Mouse (Mus musculus): Measurements from ENCODE around the gene Olfr698. TPM values are rescaled to one million over a fixed set of nuclear protein-coding genes. Genes with fewer than 3 reads are reported as not detected.
"Not testable (repeated sequence)": the region's sequence is repeated elsewhere in the genome, so short reads cannot be mapped to it uniquely, and the experiment has no call there.

The Olfr698 gene
- not detected in 2 replicates for polyA plus RNA-seq (2016; fragmentation: Nextera tagmentation; extraction: Ambion mirVana)

- H3K27me3 ChIP-seq: no peaks in the 10 kb centered on the region
- H3K4me3 ChIP-seq: no peak within 1 kb of the TSS
- ATAC-seq (ENCODE audit: low FRiP score, low read depth): no peak
- H3K27ac ChIP-seq (replicated peaks): no peak within 1 kb of the TSS
- no peaks in the 10 kb centered on the region for H3K36me3 ChIP-seq
- H3K9me3 ChIP-seq: no peaks in the 10 kb centered on the region
- no peak within 1 kb of the TSS for H3K9ac ChIP-seq (replicated peaks)
- no peaks in the 10 kb centered on the region for H3K4me1 ChIP-seq
- no peak within 1 kb of the TSS for H3K4me2 ChIP-seq (replicated peaks)
Observed at GRCm38 (mm10) chr7:106755297-106755696, at the start of gene Olfr698. Gene Olfr698, minus strand, starts transcription at chr7:106755397.

- no peak for ATAC-seq (ENCODE audit: low FRiP score, low read depth)
- Histone ChIP-seq H3K9ac (replicated peaks) (no peak within 1 kb of the TSS), H3K27ac (replicated peaks) (no peak within 1 kb of the TSS), H3K4me1 (no peaks in the 10 kb centered on the region), H3K36me3 (no peaks in the 10 kb centered on the region), H3K27me3 (no peaks in the 10 kb centered on the region), H3K9me3 (no peaks in the 10 kb centered on the region), H3K4me3 (no peak within 1 kb of the TSS), H3K4me2 (replicated peaks) (no peak within 1 kb of the TSS)
- WGBS: 95% methylated on average over 1 of the region's 1 CpGs
Observed at GRCm38 (mm10) chr7:106793098-106793497, 37.9 kb upstream of the Olfr698 start, which contains the start of gene Olfr699. Gene Olfr699, minus strand, starts transcription at chr7:106793198.

GRCm38 (mm10) chr7:106788330-106788729 is 33.1 kb upstream of the Olfr698 start:
- no peak for ATAC-seq (ENCODE audit: low FRiP score, low read depth)
- no peak overlapping the region for H3K4me3 ChIP-seq
- no peak overlapping the region for H3K9ac ChIP-seq (replicated peaks)
- H3K4me2 ChIP-seq (replicated peaks): no peak overlapping the region
- H3K27me3 ChIP-seq: no peaks in the 10 kb centered on the region
- no peaks in the 10 kb centered on the region for H3K4me1 ChIP-seq
- H3K9me3 ChIP-seq: no peaks in the 10 kb centered on the region
- no peak overlapping the region for H3K27ac ChIP-seq (replicated peaks)
- no peaks in the 10 kb centered on the region for H3K36me3 ChIP-seq

GRCm38 (mm10) chr7:106761008-106761407 is 5.8 kb upstream of the Olfr698 start:
- not testable (repeated sequence) for H3K27me3 ChIP-seq; ATAC-seq (ENCODE audit: low FRiP score, low read depth); H3K36me3 ChIP-seq; H3K4me1 ChIP-seq; H3K4me3 ChIP-seq; H3K4me2 ChIP-seq (replicated peaks); H3K9ac ChIP-seq (replicated peaks); H3K9me3 ChIP-seq; H3K27ac ChIP-seq (replicated peaks)
- WGBS: 92% methylated on average over 2 of the region's 2 CpGs

GRCm38 (mm10) chr7:106758800-106759199 is 3.6 kb upstream of the Olfr698 start:
- no peak overlapping the region for H3K9ac ChIP-seq (replicated peaks)
- no peak overlapping the region for H3K27ac ChIP-seq (replicated peaks)
- H3K9me3 ChIP-seq: no peaks in the 10 kb centered on the region
- no peaks in the 10 kb centered on the region for H3K4me1 ChIP-seq
- no peak overlapping the region for H3K4me3 ChIP-seq
- H3K4me2 ChIP-seq (replicated peaks): no peak overlapping the region
- H3K27me3 ChIP-seq: no peaks in the 10 kb centered on the region
- 90% methylated on average over 2 of the region's 2 CpGs for WGBS
- no peak for ATAC-seq (ENCODE audit: low FRiP score, low read depth)
- no peaks in the 10 kb centered on the region for H3K36me3 ChIP-seq

- WGBS: 91% methylated on average over 5 of the region's 5 CpGs
- no peak for ATAC-seq (ENCODE audit: low FRiP score, low read depth)
- no peaks in the 10 kb centered on the region for H3K27me3 ChIP-seq
- H3K36me3 ChIP-seq: no peaks in the 10 kb centered on the region
- H3K27ac ChIP-seq (replicated peaks): no peak overlapping the region
- no peak overlapping the region for H3K9ac ChIP-seq (replicated peaks)
- no peak overlapping the region for H3K4me3 ChIP-seq
- H3K4me2 ChIP-seq (replicated peaks): no peak overlapping the region
- H3K9me3 ChIP-seq: no peaks in the 10 kb centered on the region
- no peaks in the 10 kb centered on the region for H3K4me1 ChIP-seq
Observed at GRCm38 (mm10) chr7:106745811-106746210, 9.4 kb downstream of the Olfr698 start.

GRCm38 (mm10) chr7:106742343-106742742 is 12.9 kb downstream of the Olfr698 start, which contains the start of gene Olfr697:
Gene Olfr697, minus strand, starts transcription at chr7:106742443.
- H3K4me3 ChIP-seq: no peak within 1 kb of the TSS
- H3K27ac ChIP-seq (replicated peaks): no peak within 1 kb of the TSS
- H3K36me3 ChIP-seq: no peaks in the 10 kb centered on the region
- no peak for ATAC-seq (ENCODE audit: low FRiP score, low read depth)
- no peak within 1 kb of the TSS for H3K9ac ChIP-seq (replicated peaks)
- WGBS: 96% methylated on average over 1 of the region's 1 CpGs
- H3K4me2 ChIP-seq (replicated peaks): no peak within 1 kb of the TSS
- no peaks in the 10 kb centered on the region for H3K9me3 ChIP-seq
- no peaks in the 10 kb centered on the region for H3K27me3 ChIP-seq
- no peaks in the 10 kb centered on the region for H3K4me1 ChIP-seq

- H3K27me3 ChIP-seq: no peaks in the 10 kb centered on the region
- H3K9ac ChIP-seq (replicated peaks): no peak overlapping the region
- H3K4me2 ChIP-seq (replicated peaks): no peak overlapping the region
- H3K27ac ChIP-seq (replicated peaks): no peak overlapping the region
- H3K4me3 ChIP-seq: no peak overlapping the region
- no peaks in the 10 kb centered on the region for H3K4me1 ChIP-seq
- no peaks in the 10 kb centered on the region for H3K9me3 ChIP-seq
- ATAC-seq (ENCODE audit: low FRiP score, low read depth): no peak
- H3K36me3 ChIP-seq: no peaks in the 10 kb centered on the region
Observed at GRCm38 (mm10) chr7:106737028-106737427, 18.2 kb downstream of the Olfr698 start.

- no peak for ATAC-seq (ENCODE audit: low FRiP score, low read depth)
- no peaks in the 10 kb centered on the region for H3K4me1 ChIP-seq
- H3K36me3 ChIP-seq: no peaks in the 10 kb centered on the region
- no peaks in the 10 kb centered on the region for H3K9me3 ChIP-seq
- H3K4me3 ChIP-seq: no peak overlapping the region
- no peaks in the 10 kb centered on the region for H3K27me3 ChIP-seq
- no peak overlapping the region for H3K4me2 ChIP-seq (replicated peaks)
- H3K27ac ChIP-seq (replicated peaks): no peak overlapping the region
- H3K9ac ChIP-seq (replicated peaks): no peak overlapping the region
- WGBS: 83% methylated on average over 2 of the region's 2 CpGs
Observed at GRCm38 (mm10) chr7:106733717-106734116, 21.5 kb downstream of the Olfr698 start.

- H3K4me1 ChIP-seq; H3K9ac ChIP-seq (replicated peaks); H3K36me3 ChIP-seq; H3K4me2 ChIP-seq (replicated peaks); H3K9me3 ChIP-seq; ATAC-seq (ENCODE audit: low FRiP score, low read depth); H3K4me3 ChIP-seq; H3K27me3 ChIP-seq; H3K27ac ChIP-seq (replicated peaks): not testable (repeated sequence)
- 91% methylated on average over 2 of the region's 2 CpGs for WGBS
Observed at GRCm38 (mm10) chr7:106725654-106726053, 29.5 kb downstream of the Olfr698 start.

- ATAC-seq (ENCODE audit: low FRiP score, low read depth): no peak
- Histone ChIP-seq H3K4me2 (replicated peaks) (no peak within 1 kb of the TSS), H3K9me3 (no peaks in the 10 kb centered on the region), H3K36me3 (no peaks in the 10 kb centered on the region), H3K27ac (replicated peaks) (no peak within 1 kb of the TSS), H3K9ac (replicated peaks) (no peak within 1 kb of the TSS), H3K4me1 (no peaks in the 10 kb centered on the region), H3K27me3 (no peaks in the 10 kb centered on the region), H3K4me3 (no peak within 1 kb of the TSS)
Observed at GRCm38 (mm10) chr7:106716296-106716695, 38.9 kb downstream of the Olfr698 start, which contains the start of gene Olfr695. Gene Olfr695, minus strand, starts transcription at chr7:106716396.

- no peaks in the 10 kb centered on the region for H3K36me3 ChIP-seq
- no peaks in the 10 kb centered on the region for H3K27me3 ChIP-seq
- H3K27ac ChIP-seq (replicated peaks): no peak overlapping the region
- 84% methylated on average over 6 of the region's 6 CpGs for WGBS
- ATAC-seq (ENCODE audit: low FRiP score, low read depth): no peak
- H3K9me3 ChIP-seq: no peaks in the 10 kb centered on the region
- H3K4me2 ChIP-seq (replicated peaks): no peak overlapping the region
- H3K9ac ChIP-seq (replicated peaks): no peak overlapping the region
- H3K4me1 ChIP-seq: no peaks in the 10 kb centered on the region
- H3K4me3 ChIP-seq: no peak overlapping the region
Observed at GRCm38 (mm10) chr7:106711463-106711862, 43.7 kb downstream of the Olfr698 start.

GRCm38 (mm10) chr7:106707705-106708104 is 47.5 kb downstream of the Olfr698 start:
- not testable (repeated sequence) for H3K4me3 ChIP-seq; H3K4me2 ChIP-seq (replicated peaks); H3K4me1 ChIP-seq; H3K9ac ChIP-seq (replicated peaks); H3K36me3 ChIP-seq; ATAC-seq (ENCODE audit: low FRiP score, low read depth); H3K27ac ChIP-seq (replicated peaks); H3K9me3 ChIP-seq; H3K27me3 ChIP-seq
- WGBS: 83% methylated on average over 10 of the region's 10 CpGs

All from midbrain, embryonic 12.5 days (tissue).